Mouse (Mus musculus) C2C12 (cell line): ENCODE data around the gene Samd14.

Experiments
- CEBPB ChIP-seq: IDR thresholded peaks from one replicate; pipeline ENCODE4 v1.6.1; 2011; ENCODE audit warnings: low read depth, mild to moderate bottlenecking, control low read depth, moderate library complexity
- CTCF ChIP-seq: IDR thresholded peaks from one replicate; pipeline ENCODE4 v1.5.1; 2011; ENCODE audit not compliant: control insufficient read depth, insufficient read depth, insufficient read length
- FOSL1 ChIP-seq: IDR thresholded peaks from one replicate; pipeline ENCODE4 v1.8.0; 2011; ENCODE audit warnings: mild to moderate bottlenecking, low read length; ENCODE audit not compliant: poor library complexity, insufficient read depth, severe bottlenecking
- MAX ChIP-seq: IDR thresholded peaks from one replicate; pipeline ENCODE4 v1.6.1; 2011; ENCODE audit warnings: mild to moderate bottlenecking, control low read depth
- MYOD1 ChIP-seq: IDR thresholded peaks from one replicate; pipeline ENCODE4 v1.6.1; 2011; ENCODE audit warnings: low read depth; ENCODE audit not compliant: control insufficient read depth, insufficient read length
- MYOG ChIP-seq: IDR thresholded peaks from one replicate; pipeline ENCODE4 v1.6.1; 2011; ENCODE audit not compliant: control insufficient read depth, insufficient read length; ENCODE audit errors: extremely low read depth
- USF1 ChIP-seq: IDR thresholded peaks from one replicate; pipeline ENCODE4 v1.6.1; 2011; ENCODE audit warnings: low read depth, mild to moderate bottlenecking, control low read depth, moderate library complexity

GRCm38 (mm10) chr11:95009629-95010014 lies at the start of gene Samd14:
- TF ChIP-seq CTCF (no peak), CEBPB (no peak), MYOG (no peak), MAX (no peak), MYOD1 (no peak), USF1 (no peak), FOSL1 (no peak)
